Mouse (Mus musculus) duodenum, adult 2 months (tissue): ENCODE results near the gene Ccdc183. TPM values are rescaled to one million over a fixed set of nuclear protein-coding genes. Genes with fewer than 3 reads are reported as not detected.

Source experiments
- polyA plus RNA-seq: library from polyadenylated mRNA; depleted of rRNA; stranded (reverse); fragments of >200 nt; gene quantifications from 2 replicates; pipeline ENCODE4 v1.2.3, GENCODE M21; 2012; ENCODE audit warnings: low replicate concordance; rRNA removed

The Ccdc183 gene
- not detected in 2 replicates for polyA plus RNA-seq

DNA sequence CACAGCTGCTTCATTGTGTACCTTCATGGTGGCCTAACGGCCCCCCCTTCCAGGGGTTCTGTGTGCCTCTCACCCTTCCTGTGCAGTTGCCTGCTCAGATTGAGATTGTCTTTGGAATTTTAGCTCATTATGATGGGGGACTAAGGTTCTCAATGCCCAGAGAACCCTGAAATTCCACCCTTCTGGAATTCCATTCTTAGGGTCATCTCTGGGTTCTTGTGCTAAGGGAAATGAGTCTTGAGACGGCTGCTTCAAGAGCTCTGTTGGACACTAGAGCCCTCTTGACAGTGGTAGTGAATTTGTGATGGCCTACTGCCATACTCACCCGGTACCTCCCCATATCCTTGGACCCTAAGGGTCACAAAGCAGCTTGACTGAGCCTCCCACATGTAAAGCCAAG is at the start of gene Ccdc183:
Ccdc183 (minus strand) TSS at position 101 of the 400 bp plus-strand sequence.

DNA sequence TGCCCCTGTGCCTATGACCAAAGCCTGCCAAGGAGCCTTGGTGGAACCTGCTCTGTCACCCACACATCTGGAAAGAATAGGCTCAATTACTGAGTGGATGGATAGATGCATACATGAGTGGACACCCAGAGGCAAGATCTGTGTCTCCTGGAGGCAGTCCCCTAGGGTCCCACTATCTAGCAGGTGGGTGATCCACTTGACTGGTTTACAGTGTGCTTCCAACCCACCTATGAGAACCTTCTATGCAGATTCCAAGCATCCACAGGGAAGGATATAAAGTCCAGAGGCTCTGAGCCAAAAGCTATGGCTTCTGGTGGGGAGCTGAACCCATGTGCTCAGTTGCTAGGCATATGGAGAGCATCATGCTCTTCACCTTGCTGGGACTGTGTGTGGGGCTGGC is 40.2 kb upstream of the Ccdc183 start, which contains the start of gene Lcn5:
Lcn5 (plus strand) TSS at position 301 of the 400 bp plus-strand sequence.

DNA sequence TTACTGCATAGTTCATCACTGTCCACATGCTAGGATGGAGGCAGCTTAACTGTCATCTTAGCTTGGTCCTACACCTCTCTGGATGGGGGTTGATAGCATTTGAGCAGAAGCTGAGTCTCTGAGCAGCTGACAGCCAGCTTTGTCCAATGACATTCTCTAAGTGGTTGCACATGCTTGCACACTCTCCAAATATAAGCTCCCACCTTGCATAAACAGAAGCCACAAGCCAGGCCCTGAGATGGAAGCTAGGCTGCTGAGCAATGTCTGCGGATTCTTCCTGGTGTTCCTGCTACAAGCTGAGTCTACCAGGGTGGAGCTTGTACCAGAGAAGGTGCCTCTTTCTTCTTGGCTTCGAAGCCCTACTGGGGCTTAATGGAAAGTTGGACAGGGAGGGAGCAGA is 35.4 kb upstream of the Ccdc183 start, which contains the start of gene Lcn8:
Lcn8 (plus strand) TSS at position 219 of the 400 bp plus-strand sequence.

DNA sequence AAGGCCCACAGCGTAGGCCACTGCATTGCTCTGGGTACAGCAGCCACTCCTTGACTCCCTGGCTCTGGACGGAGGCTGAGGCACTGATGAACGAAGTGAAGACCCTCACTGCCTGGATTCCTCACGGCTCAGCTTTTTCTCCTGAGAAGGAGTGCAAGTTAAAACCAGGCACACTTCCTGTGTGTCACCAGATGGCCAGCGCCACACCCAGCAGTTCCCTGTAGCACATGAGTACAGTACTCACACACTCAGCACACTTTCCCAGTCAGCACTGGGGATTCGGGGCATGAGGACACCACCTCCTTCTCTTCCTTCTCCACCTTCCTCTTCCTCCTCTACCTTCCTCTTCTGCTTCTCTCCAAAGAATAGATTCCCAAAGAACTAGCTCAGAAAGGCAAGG is 10.3 kb upstream of the Ccdc183 start, which contains the start of gene Fcna:
Fcna (minus strand) TSS at position 220 of the 400 bp plus-strand sequence.

DNA sequence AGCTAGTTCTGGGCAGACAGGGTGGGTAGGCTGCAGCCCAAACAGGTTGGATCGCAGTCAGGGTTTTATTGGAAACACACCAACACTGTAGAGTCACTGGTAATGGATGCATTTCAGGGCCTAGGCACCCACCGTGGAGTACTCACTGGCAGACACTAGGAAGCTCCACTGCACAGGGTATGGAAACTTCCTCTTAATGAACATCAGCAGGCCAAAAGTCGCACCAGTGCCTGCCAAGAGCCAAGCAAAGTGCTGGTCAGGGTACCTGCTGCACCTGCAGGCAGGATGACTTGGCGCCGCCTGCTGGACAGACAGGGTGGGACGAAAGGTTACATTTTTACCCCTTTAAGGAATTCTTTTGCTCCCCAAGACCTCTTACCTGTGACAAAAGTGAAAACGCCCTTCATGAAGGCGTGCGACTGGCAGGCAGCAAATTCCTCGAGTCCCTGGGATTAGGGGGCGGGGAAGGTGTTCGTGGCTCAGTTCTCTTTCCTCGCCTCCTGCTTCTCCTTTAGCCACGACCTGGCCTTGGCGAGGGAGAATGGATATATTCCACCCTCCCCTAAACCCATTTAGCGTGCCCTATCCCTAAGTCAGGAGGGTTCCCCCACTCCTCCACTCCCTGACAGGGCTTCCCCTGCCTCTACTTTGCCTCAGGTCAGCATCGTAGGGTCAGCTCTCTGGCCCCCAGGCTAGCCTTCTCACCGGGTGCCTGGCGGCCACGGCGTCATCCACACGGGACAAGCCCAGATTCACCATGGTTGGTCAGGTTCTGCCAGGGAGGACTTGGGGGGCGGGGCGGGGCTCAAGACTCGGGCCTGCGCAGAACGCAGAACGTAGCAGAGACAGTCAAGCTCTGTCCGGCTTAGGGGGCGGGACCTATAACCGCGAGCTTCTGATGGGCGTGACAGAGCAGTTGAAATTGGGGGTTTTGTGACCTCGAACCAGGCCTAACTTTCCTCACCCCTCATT is 4.0 kb upstream of the Ccdc183 start, which contains the start of gene Tmem141:
Tmem141 (minus strand) TSS at position 777 of the 972 bp plus-strand sequence.

DNA sequence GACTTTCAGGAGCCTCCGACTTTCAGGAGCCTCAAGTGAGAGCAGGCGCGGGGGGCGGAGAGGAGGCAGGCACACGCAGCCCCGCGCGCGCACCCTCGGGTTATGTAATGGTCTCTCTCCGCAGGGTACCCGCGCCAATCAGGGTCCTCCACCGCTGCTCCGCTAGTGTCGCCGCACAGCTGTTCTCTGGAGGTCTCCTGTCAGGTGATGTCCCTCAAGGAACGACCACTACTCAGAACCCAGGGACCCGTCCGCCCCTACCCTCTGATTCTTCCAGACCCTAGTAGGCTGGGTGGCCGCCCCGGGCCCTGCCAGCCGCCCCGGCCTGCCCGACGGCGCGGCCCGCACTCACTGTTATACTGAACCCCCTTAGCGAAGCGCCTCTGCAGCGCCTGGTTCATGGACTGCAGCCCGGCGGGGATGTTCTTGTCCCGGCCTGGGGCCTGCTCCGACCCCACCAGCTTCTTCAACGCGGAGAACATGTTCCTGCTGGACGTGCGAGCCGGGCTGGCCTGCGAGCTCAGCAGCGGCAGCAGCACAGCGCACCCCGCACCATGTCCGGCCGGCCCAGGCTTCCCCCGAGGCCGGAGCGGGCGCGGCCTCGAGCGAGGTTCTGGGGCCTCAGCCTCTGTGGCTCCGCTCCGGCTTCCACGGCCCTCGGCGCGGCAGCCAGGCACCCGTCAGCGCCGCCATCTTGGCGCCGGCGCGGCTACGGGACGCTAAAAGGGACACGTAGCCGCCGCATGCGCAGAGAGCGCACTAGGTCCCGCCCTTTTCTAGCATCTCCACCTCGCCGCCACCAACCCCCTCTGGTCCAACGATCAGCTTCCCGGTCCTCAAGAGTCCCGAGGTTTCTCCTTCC is 9.5 kb downstream of the Ccdc183 start, which contains the start of gene Rabl6:
Rabl6 (minus strand) TSS at position 761 of the 862 bp plus-strand sequence.

DNA sequence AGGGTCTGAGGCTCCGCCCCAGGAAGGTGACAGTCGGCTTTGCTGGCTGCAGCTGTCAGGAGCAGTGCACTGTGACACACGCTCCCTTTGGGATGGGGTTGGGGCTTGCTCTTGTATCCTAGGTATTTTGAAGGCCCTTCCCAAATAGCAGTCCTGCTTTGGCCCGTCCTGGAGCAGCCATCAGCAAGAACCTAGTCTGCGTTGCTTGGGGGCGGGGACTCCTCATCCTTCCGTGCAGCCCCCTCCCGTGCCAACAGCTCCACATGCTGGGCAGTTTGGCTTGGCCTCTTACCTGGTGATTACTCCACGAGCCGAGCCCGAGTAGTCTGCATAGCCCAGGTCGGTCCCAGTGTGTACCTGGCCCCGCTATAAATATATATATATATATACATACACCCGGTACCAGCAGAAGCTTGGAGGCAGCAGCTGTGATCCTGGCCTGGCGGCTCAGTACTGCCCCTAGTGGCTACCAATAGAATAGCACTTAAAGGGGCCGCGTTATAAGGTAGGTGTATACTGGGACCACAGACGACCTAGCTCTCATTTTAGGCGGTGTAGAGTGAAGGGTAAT is 36.1 kb downstream of the Ccdc183 start, which contains the start of gene Ajm1:
Ajm1 (minus strand) TSS at position 464 of the 571 bp plus-strand sequence.

DNA sequence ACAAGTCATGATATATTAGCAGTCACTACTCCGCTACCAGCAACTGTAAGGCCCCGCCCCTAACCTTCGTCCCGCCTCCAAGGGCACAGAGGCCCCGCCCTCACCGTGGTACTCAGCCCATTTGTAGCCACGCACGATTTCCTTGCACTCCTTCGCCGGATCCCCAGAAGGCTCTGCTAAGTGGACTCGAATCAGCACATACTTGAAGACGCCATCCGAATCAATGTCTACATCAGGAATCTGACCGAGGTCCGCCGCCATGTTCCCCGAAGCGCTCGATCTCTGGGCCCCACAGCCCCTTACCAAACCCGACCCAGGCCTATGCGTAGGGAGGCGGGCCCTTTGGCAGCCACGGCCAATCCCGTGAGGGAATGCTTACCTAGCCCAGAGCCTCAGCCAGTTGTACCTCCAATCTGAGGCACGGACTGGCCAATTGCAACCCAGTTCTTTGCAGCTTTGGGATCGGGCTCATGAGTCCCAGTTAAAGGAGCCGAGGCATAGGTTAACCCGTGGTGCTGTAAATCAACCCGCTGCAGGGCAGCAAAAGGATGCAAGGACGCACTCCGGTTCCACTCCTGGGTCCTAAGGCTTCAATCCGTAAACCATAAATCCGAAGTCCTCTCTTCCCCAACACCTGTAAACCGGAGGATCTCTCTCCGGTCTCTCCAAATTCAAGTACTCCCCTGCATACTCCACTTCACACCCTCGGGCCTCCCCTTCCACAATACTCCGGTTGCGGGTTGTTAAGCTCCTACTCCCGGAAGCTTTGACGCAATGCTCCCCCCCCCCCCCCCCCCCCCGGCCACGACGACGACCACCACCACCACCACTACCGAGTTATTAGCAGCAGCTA is 42.7 kb downstream of the Ccdc183 start, which contains the start of the genes Mamdc4 and Phpt1:
Mamdc4 (minus strand) TSS at position 267 of the 853 bp plus-strand sequence.
Phpt1 (minus strand) TSS at position 646 of the 853 bp plus-strand sequence.

Other genes starting within 250 kb of the Ccdc183 start
- gene Sapcd2, start 245.4 kb downstream of the Ccdc183 start, polyA plus RNA-seq, result 27.5 and 29.1 TPM in 2 replicates
- 50.6 and 75.3 TPM in 2 replicates for gene Entpd2, start 221.8 kb downstream of the Ccdc183 start, polyA plus RNA-seq
- gene Npdc1, start 218.3 kb downstream of the Ccdc183 start, polyA plus RNA-seq, result 223 and 325 TPM in 2 replicates
- gene Fut7, start 194.4 kb downstream of the Ccdc183 start, polyA plus RNA-seq, result 1.3 and 2.1 TPM in 2 replicates
- gene Abca2, start 189.0 kb downstream of the Ccdc183 start, polyA plus RNA-seq, result 16.8 and 36.7 TPM in 2 replicates
- gene Clic3, start 160.8 kb downstream of the Ccdc183 start, polyA plus RNA-seq, result 1.9 and 14.3 TPM in 2 replicates
- gene Paxx, start 156.6 kb downstream of the Ccdc183 start, polyA plus RNA-seq, result 81.4 and 115 TPM in 2 replicates
- gene Ptgds, start 147.6 kb downstream of the Ccdc183 start, polyA plus RNA-seq, result 0.74 TPM in 1 of 2 replicates, not detected in the other
- not detected in 2 replicates for gene Lcn12, start 123.8 kb downstream of the Ccdc183 start, polyA plus RNA-seq
- 40.4 and 40.9 TPM in 2 replicates for gene Fbxw5, start 116.9 kb downstream of the Ccdc183 start, polyA plus RNA-seq
- gene C8g, start 116.0 kb downstream of the Ccdc183 start, polyA plus RNA-seq, result 4.0 and 9.4 TPM in 2 replicates
- gene Traf2, start 70.7 kb downstream of the Ccdc183 start, polyA plus RNA-seq, result 9.0 and 10.8 TPM in 2 replicates
- gene Edf1, start 59.8 kb downstream of the Ccdc183 start, polyA plus RNA-seq, result 164 and 294 TPM in 2 replicates
- 1.1 and 1.9 TPM in 2 replicates for gene Mamdc4, start 42.8 kb downstream of the Ccdc183 start, polyA plus RNA-seq
- 19.8 and 30.6 TPM in 2 replicates for gene Phpt1, start 42.5 kb downstream of the Ccdc183 start, polyA plus RNA-seq
- gene Ajm1, start 35.9 kb downstream of the Ccdc183 start, polyA plus RNA-seq, result 1.4 and 1.7 TPM in 2 replicates
- gene Rabl6, start 9.2 kb downstream of the Ccdc183 start, polyA plus RNA-seq, result 56.5 and 60.5 TPM in 2 replicates
- gene Tmem141, start 4.3 kb upstream of the Ccdc183 start, polyA plus RNA-seq, result 9.9 and 11.7 TPM in 2 replicates
- gene Fcna, start 10.4 kb upstream of the Ccdc183 start, polyA plus RNA-seq, result 0.89 and 1.2 TPM in 2 replicates
- gene Lcn8, start 35.4 kb upstream of the Ccdc183 start, polyA plus RNA-seq, result not detected in 2 replicates
- not detected in 2 replicates for gene Lcn5, start 40.3 kb upstream of the Ccdc183 start, polyA plus RNA-seq
- not detected in 2 replicates for gene Lcn6, start 59.1 kb upstream of the Ccdc183 start, polyA plus RNA-seq
- not detected in 2 replicates for gene Lcn10, start 65.0 kb upstream of the Ccdc183 start, polyA plus RNA-seq
- not detected in 2 replicates for gene Obp2a, start 82.4 kb upstream of the Ccdc183 start, polyA plus RNA-seq
- gene Bmyc, start 89.1 kb upstream of the Ccdc183 start, polyA plus RNA-seq, result 28.7 and 33.0 TPM in 2 replicates
- gene Obp2b, start 119.3 kb upstream of the Ccdc183 start, polyA plus RNA-seq, result not detected in 2 replicates
- gene Lcn3, start 147.9 kb upstream of the Ccdc183 start, polyA plus RNA-seq, result not detected in 2 replicates
- not detected in 2 replicates for gene Lcn11, start 159.3 kb upstream of the Ccdc183 start, polyA plus RNA-seq
- not detected in 2 replicates for gene Gm13539, start 164.6 kb upstream of the Ccdc183 start, polyA plus RNA-seq
- gene Glt6d1, start 198.2 kb upstream of the Ccdc183 start, polyA plus RNA-seq, result not detected in 2 replicates
- not detected in 2 replicates for gene Lcn9, start 205.5 kb upstream of the Ccdc183 start, polyA plus RNA-seq
- gene Sohlh1, start 229.6 kb upstream of the Ccdc183 start, polyA plus RNA-seq, result not detected in 2 replicates
- gene Kcnt1, start 246.1 kb upstream of the Ccdc183 start, polyA plus RNA-seq, result 2.1 and 2.4 TPM in 2 replicates